Mouse (Mus musculus): ENCODE results near the gene Cldnd1. TPM values are rescaled to one million over a fixed set of nuclear protein-coding genes. Genes with fewer than 3 reads are reported as not detected.

The Cldnd1 gene
- polyA plus RNA-seq, 1 experiment from 2014 or later: 117 TPM

- WGBS: 93% methylated on average over 1 of the region's 1 CpGs
Measured at GRCm38 (mm10) chr16:58713128-58713527, 14.6 kb upstream of the Cldnd1 start.

GRCm38 (mm10) chr16:58715018-58715417, 12.7 kb upstream of the Cldnd1 start:
- Histone ChIP-seq H3K27ac (no peak overlapping the region), H3K9ac (no peak overlapping the region), H3K9me3 (no peaks in the 10 kb centered on the region), H3K36me3 (no peaks in the 10 kb centered on the region), H3K4me2 (no peak overlapping the region), H3K27me3 (replicated peaks) (no peaks in the 10 kb centered on the region), H3K4me1 (no peaks in the 10 kb centered on the region), H3K4me3 (replicated peaks) (no peak overlapping the region)
- WGBS: 61% methylated on average over 4 of the region's 4 CpGs
- no peak for ATAC-seq (ENCODE audit: insufficient read depth, low FRiP score, low read depth)

More at GRCm38 (mm10) chr16:58713128-58713527, 14.6 kb upstream of the Cldnd1 start:
- Histone ChIP-seq H3K4me1 (no peaks in the 10 kb centered on the region), H3K4me3 (replicated peaks) (no peak overlapping the region), H3K4me2 (no peak overlapping the region), H3K9me3 (no peaks in the 10 kb centered on the region), H3K27me3 (replicated peaks) (no peaks in the 10 kb centered on the region), H3K9ac (no peak overlapping the region), H3K27ac (no peak overlapping the region), H3K36me3 (no peaks in the 10 kb centered on the region)
- no peak for ATAC-seq (ENCODE audit: insufficient read depth, low FRiP score, low read depth)

- Histone ChIP-seq H3K4me1 (no peaks in the 10 kb centered on the region), H3K9ac (no peak within 1 kb of the TSS), H3K9me3 (no peaks in the 10 kb centered on the region), H3K36me3 (no peaks in the 10 kb centered on the region), H3K27me3 (replicated peaks) (no peaks in the 10 kb centered on the region), H3K4me3 (replicated peaks) (no peak within 1 kb of the TSS), H3K27ac (no peak within 1 kb of the TSS), H3K4me2 (no peak within 1 kb of the TSS)
- WGBS: 93% methylated on average over 7 of the region's 7 CpGs
- no peak for ATAC-seq (ENCODE audit: insufficient read depth, low FRiP score, low read depth)
Measured at GRCm38 (mm10) chr16:58718666-58719120, 9.0 kb upstream of the Cldnd1 start, which contains the start of gene Gpr15. Gpr15 (minus strand) TSS chr16:58719070.

GRCm38 (mm10) chr16:58722292-58722691, 5.4 kb upstream of the Cldnd1 start:
- H3K36me3 ChIP-seq: no peaks in the 10 kb centered on the region
- H3K27me3 ChIP-seq (replicated peaks): no peaks in the 10 kb centered on the region
- no peak overlapping the region for H3K27ac ChIP-seq
- 82% methylated on average over 2 of the region's 2 CpGs for WGBS
- H3K9me3 ChIP-seq: no peaks in the 10 kb centered on the region
- no peak for ATAC-seq (ENCODE audit: insufficient read depth, low FRiP score, low read depth)
- H3K4me3 ChIP-seq (replicated peaks): no peak overlapping the region
- H3K9ac ChIP-seq: no peak overlapping the region
- no peak overlapping the region for H3K4me2 ChIP-seq
- no peaks in the 10 kb centered on the region for H3K4me1 ChIP-seq

GRCm38 (mm10) chr16:58726680-58727476, 832 bp upstream of the Cldnd1 start:
- peak overlapping the region; percentile 64; the same call in 1 of the 2 replicates for H3K4me2 ChIP-seq
- no peaks in the 10 kb centered on the region for H3K9me3 ChIP-seq
- no peak overlapping the region for H3K9ac ChIP-seq
- H3K4me1 ChIP-seq: peaks cover 5% of the 10 kb centered on the region; the same call in 1 of the 2 replicates
- H3K36me3 ChIP-seq: peaks cover 18% of the 10 kb centered on the region
- H3K4me3 ChIP-seq (replicated peaks): peak overlapping the region; percentile 69; the same call in 1 of the 2 replicates
- H3K27me3 ChIP-seq (replicated peaks): no peaks in the 10 kb centered on the region
- no peak for ATAC-seq (ENCODE audit: insufficient read depth, low FRiP score, low read depth)
- no peak overlapping the region for H3K27ac ChIP-seq
- WGBS: 76% methylated on average over 11 of the region's 11 CpGs

GRCm38 (mm10) chr16:58728176-58728671, 514 bp downstream of the Cldnd1 start:
- no peaks in the 10 kb centered on the region for H3K27me3 ChIP-seq (replicated peaks)
- peaks cover 26% of the 10 kb centered on the region for H3K36me3 ChIP-seq
- peak overlapping the region; percentile 69 for H3K4me3 ChIP-seq (replicated peaks)
- H3K27ac ChIP-seq: peak overlapping the region; percentile 88
- no peaks in the 10 kb centered on the region for H3K9me3 ChIP-seq
- peak overlapping the region; percentile 65 for H3K9ac ChIP-seq
- WGBS: 1% methylated on average over 25 of the region's 31 CpGs
- ATAC-seq (ENCODE audit: insufficient read depth, low FRiP score, low read depth): peak; percentile 88
- H3K4me2 ChIP-seq: peak overlapping the region; percentile 64
- peaks cover 5% of the 10 kb centered on the region; the same call in 1 of the 2 replicates for H3K4me1 ChIP-seq

GRCm38 (mm10) chr16:58738205-58738604, 10.5 kb downstream of the Cldnd1 start:
- 84% methylated on average over 4 of the region's 4 CpGs for WGBS

GRCm38 (mm10) chr16:58738800-58739199, 11.1 kb downstream of the Cldnd1 start:
- 72% methylated on average over 1 of the region's 1 CpGs for WGBS

More at GRCm38 (mm10) chr16:58738205-58738604, 10.5 kb downstream of the Cldnd1 start:
- no peak for ATAC-seq (ENCODE audit: insufficient read depth, low FRiP score, low read depth)
- Histone ChIP-seq H3K4me2 (no peak overlapping the region), H3K9me3 (no peaks in the 10 kb centered on the region), H3K9ac (no peak overlapping the region), H3K4me1 (no peaks in the 10 kb centered on the region), H3K27me3 (replicated peaks) (no peaks in the 10 kb centered on the region), H3K4me3 (replicated peaks) (no peak overlapping the region), H3K27ac (no peak overlapping the region), H3K36me3 (peaks cover 4% of the 10 kb centered on the region)

GRCm38 (mm10) chr16:58740751-58741150, 13.0 kb downstream of the Cldnd1 start:
- H3K27ac ChIP-seq: no peak overlapping the region
- no peak overlapping the region for H3K9ac ChIP-seq
- no peak overlapping the region for H3K4me3 ChIP-seq (replicated peaks)
- no peak overlapping the region for H3K4me2 ChIP-seq
- H3K27me3 ChIP-seq (replicated peaks): no peaks in the 10 kb centered on the region
- no peaks in the 10 kb centered on the region for H3K4me1 ChIP-seq
- H3K9me3 ChIP-seq: no peaks in the 10 kb centered on the region
- 90% methylated on average over 5 of the region's 5 CpGs for WGBS
- ATAC-seq (ENCODE audit: insufficient read depth, low FRiP score, low read depth): no peak
- no peaks in the 10 kb centered on the region for H3K36me3 ChIP-seq

More at GRCm38 (mm10) chr16:58738800-58739199, 11.1 kb downstream of the Cldnd1 start:
- Histone ChIP-seq H3K27ac (no peak overlapping the region), H3K27me3 (replicated peaks) (no peaks in the 10 kb centered on the region), H3K36me3 (peaks cover 4% of the 10 kb centered on the region), H3K9ac (no peak overlapping the region), H3K4me2 (no peak overlapping the region), H3K9me3 (no peaks in the 10 kb centered on the region), H3K4me3 (replicated peaks) (no peak overlapping the region), H3K4me1 (no peaks in the 10 kb centered on the region)
- no peak for ATAC-seq (ENCODE audit: insufficient read depth, low FRiP score, low read depth)

- Histone ChIP-seq H3K4me3 (replicated peaks) (no peak overlapping the region), H3K27ac (no peak overlapping the region), H3K36me3 (no peaks in the 10 kb centered on the region), H3K9me3 (no peaks in the 10 kb centered on the region), H3K27me3 (replicated peaks) (no peaks in the 10 kb centered on the region), H3K4me2 (no peak overlapping the region), H3K9ac (no peak overlapping the region), H3K4me1 (no peaks in the 10 kb centered on the region)
- WGBS: 67% methylated on average over 4 of the region's 4 CpGs
- no peak for ATAC-seq (ENCODE audit: insufficient read depth, low FRiP score, low read depth)
Measured at GRCm38 (mm10) chr16:58746715-58747114, 19.0 kb downstream of the Cldnd1 start.

- H3K36me3 ChIP-seq: no peaks in the 10 kb centered on the region
- H3K4me3 ChIP-seq (replicated peaks): no peak overlapping the region
- no peak overlapping the region for H3K9ac ChIP-seq
- no peaks in the 10 kb centered on the region for H3K27me3 ChIP-seq (replicated peaks)
- WGBS: 38% methylated on average over 1 of the region's 1 CpGs
- H3K27ac ChIP-seq: no peak overlapping the region
- H3K4me2 ChIP-seq: no peak overlapping the region
- no peaks in the 10 kb centered on the region for H3K4me1 ChIP-seq
- no peaks in the 10 kb centered on the region for H3K9me3 ChIP-seq
- no peak for ATAC-seq (ENCODE audit: insufficient read depth, low FRiP score, low read depth)
Measured at GRCm38 (mm10) chr16:58751314-58751713, 23.6 kb downstream of the Cldnd1 start.

- Histone ChIP-seq H3K27me3 (replicated peaks) (no peaks in the 10 kb centered on the region), H3K4me3 (replicated peaks) (no peak overlapping the region), H3K27ac (no peak overlapping the region), H3K9me3 (no peaks in the 10 kb centered on the region), H3K4me1 (no peaks in the 10 kb centered on the region), H3K9ac (no peak overlapping the region), H3K4me2 (no peak overlapping the region), H3K36me3 (no peaks in the 10 kb centered on the region)
- no peak for ATAC-seq (ENCODE audit: insufficient read depth, low FRiP score, low read depth)
Measured at GRCm38 (mm10) chr16:58756191-58756590, 28.5 kb downstream of the Cldnd1 start.
